Mouse (Mus musculus): ENCODE measurements around the gene Akr1e1. TPM values are rescaled to one million over a fixed set of nuclear protein-coding genes. Genes with fewer than 3 reads are reported as not detected.
A peak's percentile ranks its signal among the peaks of the same experiment; 100 is the strongest.
"Not testable (repeated sequence)": the region's sequence is repeated elsewhere in the genome, so short reads cannot be mapped to it uniquely, and the experiment has no call there.

Akr1e1 gene
- polyA plus RNA-seq, 1 experiment = 11.4 TPM

DNA sequence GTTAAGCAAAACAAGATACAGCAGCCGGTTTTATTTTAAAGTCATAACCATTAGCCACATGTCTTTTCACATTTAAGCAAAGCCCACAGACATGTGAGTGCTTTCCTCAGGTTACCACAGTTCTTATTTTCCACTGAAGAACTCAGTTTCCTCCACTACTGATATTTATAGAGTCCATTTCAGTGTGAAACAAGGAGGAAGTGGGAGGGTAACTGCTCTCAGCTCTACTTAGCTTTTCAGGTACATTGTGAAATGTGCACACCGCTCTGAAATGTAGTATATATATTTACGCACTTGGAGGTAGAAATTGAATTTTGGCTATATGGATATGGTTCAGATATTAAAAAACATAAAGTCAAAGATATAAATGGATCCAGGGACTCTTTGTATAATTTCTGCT lies 36.3 kb upstream of the Akr1e1 start:
- no peak overlapping the region for H3K4me2 ChIP-seq (ENCODE audit: low read depth)
- no peaks in the 10 kb centered on the region for H3K27me3 ChIP-seq (ENCODE audit: control insufficient read depth, insufficient read depth, insufficient read length)
- H3K36me3 ChIP-seq (ENCODE audit: control insufficient read depth, insufficient read depth) = no peaks in the 10 kb centered on the region
- no peak overlapping the region for H3ac ChIP-seq (ENCODE audit: control insufficient read depth, insufficient read length)
- no peak overlapping the region for H3K4me3 ChIP-seq
- TF ChIP-seq TCF12 (IDR thresholded peaks at IDR 0.05; ENCODE audit: insufficient read depth, poor library complexity, severe bottlenecking) (no peak), SRF (IDR thresholded peaks at IDR 0.05; ENCODE audit: control insufficient read depth, insufficient read length, low read depth) (no peak), USF1 (IDR thresholded peaks at IDR 0.05; ENCODE audit: low read depth) (no peak), TCF3 (IDR thresholded peaks at IDR 0.05; ENCODE audit: insufficient read length, low read depth) (no peak), MYOG (IDR thresholded peaks at IDR 0.05; ENCODE audit: control insufficient read depth in 1 of 3, insufficient read depth in 1 of 3, insufficient read length in 2 of 3, low read depth in 2 of 3) (no peak), E2F4 (IDR thresholded peaks at IDR 0.05; ENCODE audit: insufficient read depth) (no peak), POLR2A (IDR thresholded peaks at IDR 0.05; ENCODE audit: insufficient read length, low read depth) (no peak), MYOD1 (IDR thresholded peaks at IDR 0.05; ENCODE audit: control insufficient read depth in 1 of 3, insufficient read length in 2 of 3, low read depth in 2 of 3) (no peak)
- H3K79me2 ChIP-seq (ENCODE audit: control insufficient read depth, insufficient read depth) = no peaks in the 10 kb centered on the region

GRCm38 (mm10) chr13:4610902-4611301 lies 1.9 kb upstream of the Akr1e1 start:
- Histone ChIP-seq H3ac (ENCODE audit: control insufficient read depth, insufficient read length) (no peak overlapping the region), H3K79me2 (ENCODE audit: control insufficient read depth, insufficient read depth) (no peaks in the 10 kb centered on the region), H3K4me2 (ENCODE audit: low read depth) (no peak overlapping the region), H3K27me3 (ENCODE audit: control insufficient read depth, insufficient read depth, insufficient read length) (no peaks in the 10 kb centered on the region), H3K36me3 (ENCODE audit: control insufficient read depth, insufficient read depth) (no peaks in the 10 kb centered on the region), H3K4me3 (no peak overlapping the region)
- TF ChIP-seq REST (IDR thresholded peaks at IDR 0.05; ENCODE audit: insufficient read depth, insufficient read length) (no peak), E2F4 (IDR thresholded peaks at IDR 0.05; ENCODE audit: insufficient read depth) (no peak), TCF3 (IDR thresholded peaks at IDR 0.05; ENCODE audit: insufficient read length, low read depth) (no peak), USF1 (IDR thresholded peaks at IDR 0.05; ENCODE audit: low read depth) (no peak), MYOG (IDR thresholded peaks at IDR 0.05; ENCODE audit: control insufficient read depth in 1 of 3, insufficient read depth in 1 of 3, insufficient read length in 2 of 3, low read depth in 2 of 3) (no peak), POLR2AphosphoS2 (IDR thresholded peaks at IDR 0.05; ENCODE audit: insufficient read length, low read depth) (no peak), TCF12 (IDR thresholded peaks at IDR 0.05; ENCODE audit: insufficient read depth, poor library complexity, severe bottlenecking) (no peak)

DNA sequence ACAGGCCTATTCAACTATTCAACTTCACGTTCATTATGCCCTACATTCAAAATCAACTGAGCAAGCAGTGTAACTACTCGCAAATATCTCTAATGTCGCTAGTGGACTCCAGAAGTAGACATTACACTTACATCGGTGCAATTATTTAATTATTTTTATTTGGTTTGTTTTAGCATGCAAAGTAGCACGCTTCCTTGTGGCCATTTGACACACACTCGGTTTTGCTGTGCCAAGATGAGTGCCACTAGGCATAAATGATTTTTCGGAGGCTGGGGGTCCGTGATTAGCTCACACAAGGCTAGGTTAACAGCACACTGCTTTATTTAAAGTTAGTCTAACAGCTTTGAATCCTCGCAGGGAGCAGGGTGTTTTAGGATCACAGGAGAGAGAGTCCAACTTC lies 444 bp downstream of the Akr1e1 start:
- Histone ChIP-seq H3K4me2 (ENCODE audit: low read depth) (peak overlapping the region; percentile 77), H3K36me3 (ENCODE audit: control insufficient read depth, insufficient read depth) (no peaks in the 10 kb centered on the region), H3K27me3 (ENCODE audit: control insufficient read depth, insufficient read depth, insufficient read length) (no peaks in the 10 kb centered on the region), H3ac (ENCODE audit: control insufficient read depth, insufficient read length) (no peak overlapping the region), H3K4me3 (peak overlapping the region; percentile 37), H3K79me2 (ENCODE audit: control insufficient read depth, insufficient read depth) (no peaks in the 10 kb centered on the region)
- TF ChIP-seq CEBPB (IDR thresholded peaks at IDR 0.05; ENCODE audit: insufficient read depth, poor library complexity, severe bottlenecking) (no peak), POLR2A (IDR thresholded peaks at IDR 0.05; ENCODE audit: insufficient read length, low read depth) (no peak), SRF (IDR thresholded peaks at IDR 0.05; ENCODE audit: control insufficient read depth, insufficient read length, low read depth) (no peak), TCF3 (IDR thresholded peaks at IDR 0.05; ENCODE audit: insufficient read length, low read depth) (no peak), USF1 (IDR thresholded peaks at IDR 0.05; ENCODE audit: low read depth) (no peak), MAX (IDR thresholded peaks at IDR 0.05; ENCODE audit: low read depth) (no peak), POLR2AphosphoS2 (IDR thresholded peaks at IDR 0.05; ENCODE audit: insufficient read length, low read depth) (no peak), E2F4 (IDR thresholded peaks at IDR 0.05; ENCODE audit: insufficient read depth) (no peak), MYOD1 (IDR thresholded peaks at IDR 0.05; ENCODE audit: control insufficient read depth in 1 of 3, insufficient read length in 2 of 3, low read depth in 2 of 3) (no peak), MYOG (IDR thresholded peaks at IDR 0.05; ENCODE audit: control insufficient read depth in 1 of 3, insufficient read depth in 1 of 3, insufficient read length in 2 of 3, low read depth in 2 of 3) (no peak), REST (IDR thresholded peaks at IDR 0.05; ENCODE audit: insufficient read depth, insufficient read length) (no peak), TCF12 (IDR thresholded peaks at IDR 0.05; ENCODE audit: insufficient read depth, poor library complexity, severe bottlenecking) (no peak)

GRCm38 (mm10) chr13:4606821-4607220 lies 2.2 kb downstream of the Akr1e1 start:
- H3K79me2 ChIP-seq (ENCODE audit: control insufficient read depth, insufficient read depth) = no peaks in the 10 kb centered on the region
- no peak overlapping the region for H3K4me2 ChIP-seq (ENCODE audit: low read depth)
- no peak overlapping the region for H3K4me3 ChIP-seq
- no peak overlapping the region for H3ac ChIP-seq (ENCODE audit: control insufficient read depth, insufficient read length)
- no peaks in the 10 kb centered on the region for H3K36me3 ChIP-seq (ENCODE audit: control insufficient read depth, insufficient read depth)
- no peaks in the 10 kb centered on the region for H3K27me3 ChIP-seq (ENCODE audit: control insufficient read depth, insufficient read depth, insufficient read length)
- TF ChIP-seq SRF (IDR thresholded peaks at IDR 0.05; ENCODE audit: control insufficient read depth, insufficient read length, low read depth) (no peak), TCF12 (IDR thresholded peaks at IDR 0.05; ENCODE audit: insufficient read depth, poor library complexity, severe bottlenecking) (no peak), MYOD1 (IDR thresholded peaks at IDR 0.05; ENCODE audit: control insufficient read depth in 1 of 3, insufficient read length in 2 of 3, low read depth in 2 of 3) (no peak), MYOG (IDR thresholded peaks at IDR 0.05; ENCODE audit: control insufficient read depth in 1 of 3, insufficient read depth in 1 of 3, insufficient read length in 2 of 3, low read depth in 2 of 3) (no peak), POLR2A (IDR thresholded peaks at IDR 0.05; ENCODE audit: insufficient read length, low read depth) (no peak), TCF3 (IDR thresholded peaks at IDR 0.05; ENCODE audit: insufficient read length, low read depth) (no peak), USF1 (IDR thresholded peaks at IDR 0.05; ENCODE audit: low read depth) (no peak), POLR2AphosphoS2 (IDR thresholded peaks at IDR 0.05; ENCODE audit: insufficient read length, low read depth) (no peak), E2F4 (IDR thresholded peaks at IDR 0.05; ENCODE audit: insufficient read depth) (no peak), REST (IDR thresholded peaks at IDR 0.05; ENCODE audit: insufficient read depth, insufficient read length) (no peak), CEBPB (IDR thresholded peaks at IDR 0.05; ENCODE audit: insufficient read depth, poor library complexity, severe bottlenecking) (no peak), MAX (IDR thresholded peaks at IDR 0.05; ENCODE audit: low read depth) (no peak)

DNA sequence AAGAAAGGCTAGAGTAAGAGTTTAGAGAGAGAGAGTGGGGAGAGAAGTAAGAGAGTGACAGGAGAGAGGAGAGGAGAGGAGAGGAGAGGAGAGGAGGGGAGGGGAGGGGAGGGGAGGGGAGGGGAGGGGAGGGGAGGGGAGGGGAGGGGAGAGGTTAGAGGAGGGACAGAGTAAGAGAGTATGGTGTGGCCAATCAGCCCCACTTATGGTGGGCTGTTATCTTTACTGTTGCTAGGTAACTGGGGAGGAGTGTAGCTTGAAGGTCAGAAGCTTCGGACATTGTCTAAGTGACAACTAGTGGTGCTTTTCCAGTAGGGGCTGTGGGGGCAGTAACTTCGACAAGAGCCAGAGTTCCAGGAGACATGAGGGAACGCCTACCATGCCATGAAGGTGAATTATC lies 5.5 kb downstream of the Akr1e1 start:
- not testable (repeated sequence) for H3ac ChIP-seq (ENCODE audit: control insufficient read depth, insufficient read length); H3K36me3 ChIP-seq (ENCODE audit: control insufficient read depth, insufficient read depth); H3K4me2 ChIP-seq (ENCODE audit: low read depth); H3K79me2 ChIP-seq (ENCODE audit: control insufficient read depth, insufficient read depth); H3K27me3 ChIP-seq (ENCODE audit: control insufficient read depth, insufficient read depth, insufficient read length); H3K4me3 ChIP-seq
